Mouse (Mus musculus) hindbrain, embryonic 10.5 days (tissue): ENCODE results near the gene Mrps21. TPM values are rescaled to one million over a fixed set of nuclear protein-coding genes. Genes with fewer than 3 reads are reported as not detected.
A peak's percentile ranks its signal among the peaks of the same experiment; 100 is the strongest.
"Not testable (repeated sequence)": the region's sequence is repeated elsewhere in the genome, so short reads cannot be mapped to it uniquely, and the experiment has no call there.

Source experiments
- DNase-seq: peaks from one replicate; pipeline ENCODE4 v3.0.0-alpha.2; 2017; ENCODE audit warnings: low spot score
- H3K27ac ChIP-seq: fragments of 300-500 bp; sonication (generic); 2 replicates; pipeline ENCODE4 v1.5.1; 2016; ENCODE audit warnings: mild to moderate bottlenecking, moderate library complexity
- H3K27me3 ChIP-seq: fragments of 300-500 bp; sonication (generic); 2 replicates; pipeline ENCODE4 v1.6.1; 2016; ENCODE audit warnings: mild to moderate bottlenecking; ENCODE audit not compliant: poor library complexity, insufficient read depth, severe bottlenecking
- H3K36me3 ChIP-seq: fragments of 300-500 bp; sonication (generic); 2 replicates; pipeline ENCODE4 v1.6.1; 2016; ENCODE audit warnings: mild to moderate bottlenecking, moderate library complexity
- H3K4me1 ChIP-seq: fragments of 300-500 bp; sonication (generic); replicated peaks from 2 replicates; pipeline ENCODE4 v1.6.1; 2016; ENCODE audit warnings: mild to moderate bottlenecking
- H3K4me3 ChIP-seq: fragments of 300-500 bp; sonication (generic); 2 replicates; pipeline ENCODE4 v1.5.1; 2016; ENCODE audit warnings: mild to moderate bottlenecking, moderate library complexity
- H3K9me3 ChIP-seq: fragments of 300-500 bp; sonication (generic); 2 replicates; pipeline ENCODE4 v1.6.1; 2016; ENCODE audit warnings: mild to moderate bottlenecking, moderate library complexity
- WGBS: fragments of 180-500 bp; shearing (Covaris S2); methylation state at CpG from one replicate; pipeline ENCODE4 v1.1.7; 2016; 5-methylcytosine and 5-hydroxymethylcytosine counted together
- polyA plus RNA-seq: library from polyadenylated mRNA; unstranded; fragments of >200 nt; fragmentation: Nextera tagmentation; extraction: Ambion mirVana; gene quantifications from 2 replicates; pipeline ENCODE4 v1.2.1, GENCODE M21; 2016

The Mrps21 gene
- polyA plus RNA-seq, 1 experiment from 2014 or later = 403 TPM

- Histone ChIP-seq H3K4me3 (peak overlapping the region; percentile 57), H3K27me3 (no peaks in the 10 kb centered on the region), H3K27ac (peak overlapping the region; percentile 92), H3K9me3 (no peaks in the 10 kb centered on the region), H3K4me1 (peaks cover 62% of the 10 kb centered on the region), H3K36me3 (peaks cover 36% of the 10 kb centered on the region)
- 73% methylated on average over 9 of the region's 9 CpGs for WGBS
- no peak for DNase-seq
These were observed 30.5 kb upstream of the Mrps21 start for GRCm38 (mm10) chr3:95901616-95902372.

GRCm38 (mm10) chr3:95899800-95900524, 28.6 kb upstream of the Mrps21 start:
- H3K9me3 ChIP-seq = no peaks in the 10 kb centered on the region
- DNase-seq = no peak
- no peaks in the 10 kb centered on the region for H3K27me3 ChIP-seq
- 81% methylated on average over 13 of the region's 13 CpGs for WGBS
- no peak overlapping the region for H3K27ac ChIP-seq
- peaks cover 43% of the 10 kb centered on the region for H3K36me3 ChIP-seq
- H3K4me1 ChIP-seq = peaks cover 52% of the 10 kb centered on the region
- H3K4me3 ChIP-seq = no peak overlapping the region

- WGBS = 88% methylated on average over 7 of the region's 7 CpGs
- H3K27ac ChIP-seq = peak overlapping the region; percentile 40; the same call in 1 of the 2 replicates
- H3K36me3 ChIP-seq = peaks cover 38% of the 10 kb centered on the region
- H3K4me1 ChIP-seq = peaks cover 47% of the 10 kb centered on the region
- not testable (repeated sequence) for DNase-seq, H3K9me3 ChIP-seq, H3K27me3 ChIP-seq
- peak overlapping the region; percentile 26; the same call in 1 of the 2 replicates for H3K4me3 ChIP-seq
These were observed 24.2 kb upstream of the Mrps21 start for GRCm38 (mm10) chr3:95895501-95895900.

- Histone ChIP-seq H3K36me3 (peaks cover 30% of the 10 kb centered on the region), H3K27me3 (no peaks in the 10 kb centered on the region), H3K4me3 (peak overlapping the region; percentile 77), H3K27ac (peak overlapping the region; percentile 88), H3K4me1 (peaks cover 47% of the 10 kb centered on the region), H3K9me3 (no peaks in the 10 kb centered on the region)
- DNase-seq = peak; percentile 44
- WGBS = 16% methylated on average over 16 of the region's 16 CpGs
These were observed 23.2 kb upstream of the Mrps21 start for GRCm38 (mm10) chr3:95894317-95895160.

- under 1% methylated on average over 30 of the region's 43 CpGs for WGBS
- H3K27me3 ChIP-seq, H3K9me3 ChIP-seq: not testable (repeated sequence)
- H3K4me3 ChIP-seq = peak within 1 kb of the TSS; percentile 77
- peak; percentile 97 for DNase-seq
- peaks cover 22% of the 10 kb centered on the region for H3K36me3 ChIP-seq
- H3K27ac ChIP-seq = peak within 1 kb of the TSS; percentile 88
- peaks cover 44% of the 10 kb centered on the region for H3K4me1 ChIP-seq
These were observed 22.4 kb upstream of the Mrps21 start, which contains the start of gene Aph1a for GRCm38 (mm10) chr3:95893606-95894316. Gene Aph1a, plus strand, starts transcription at chr3:95893969.

GRCm38 (mm10) chr3:95893126-95893525, 21.8 kb upstream of the Mrps21 start:
- peak overlapping the region; percentile 87 for H3K27ac ChIP-seq
- no peak for DNase-seq
- peaks cover 16% of the 10 kb centered on the region for H3K36me3 ChIP-seq
- peaks cover 44% of the 10 kb centered on the region for H3K4me1 ChIP-seq
- H3K27me3 ChIP-seq = no peaks in the 10 kb centered on the region
- WGBS = 25% methylated on average over 7 of the region's 7 CpGs
- H3K4me3 ChIP-seq = peak overlapping the region; percentile 77
- no peaks in the 10 kb centered on the region for H3K9me3 ChIP-seq

- no peak for DNase-seq
These were observed 21.0 kb upstream of the Mrps21 start for GRCm38 (mm10) chr3:95892066-95893052.

GRCm38 (mm10) chr3:95891211-95892065, 20.1 kb upstream of the Mrps21 start, which contains the start of gene BC028528:
Gene BC028528, minus strand, starts transcription at chr3:95892005.
- Histone ChIP-seq H3K4me1 (peaks cover 44% of the 10 kb centered on the region), H3K27me3 (no peaks in the 10 kb centered on the region), H3K9me3 (no peaks in the 10 kb centered on the region), H3K27ac (peak within 1 kb of the TSS; percentile 87), H3K4me3 (peak within 1 kb of the TSS; percentile 77), H3K36me3 (peaks cover 7% of the 10 kb centered on the region; the same call in 1 of the 2 replicates)
- DNase-seq = peak; percentile 34
- 21% methylated on average over 12 of the region's 12 CpGs for WGBS

More at GRCm38 (mm10) chr3:95892066-95893052, 21.0 kb upstream of the Mrps21 start:
- Histone ChIP-seq H3K27ac (peak overlapping the region; percentile 87), H3K9me3 (no peaks in the 10 kb centered on the region), H3K4me1 (peaks cover 44% of the 10 kb centered on the region), H3K27me3 (no peaks in the 10 kb centered on the region), H3K4me3 (peak overlapping the region; percentile 77), H3K36me3 (peaks cover 8% of the 10 kb centered on the region)
- 38% methylated on average over 11 of the region's 11 CpGs for whole genome bisulfite sequencing

GRCm38 (mm10) chr3:95889664-95890063, 18.3 kb upstream of the Mrps21 start:
- no peak for DNase-seq
- Histone ChIP-seq H3K27me3 (no peaks in the 10 kb centered on the region), H3K4me3 (no peak overlapping the region), H3K36me3 (no peaks in the 10 kb centered on the region), H3K27ac (no peak overlapping the region), H3K9me3 (no peaks in the 10 kb centered on the region), H3K4me1 (peaks cover 33% of the 10 kb centered on the region)
- WGBS = 76% methylated on average over 3 of the region's 3 CpGs

- Histone ChIP-seq H3K9me3 (no peaks in the 10 kb centered on the region), H3K4me3 (no peak overlapping the region), H3K4me1 (peaks cover 23% of the 10 kb centered on the region), H3K27ac (no peak overlapping the region), H3K27me3 (no peaks in the 10 kb centered on the region), H3K36me3 (no peaks in the 10 kb centered on the region)
- 83% methylated on average over 4 of the region's 4 CpGs for WGBS
- no peak for DNase-seq
These were observed 16.3 kb upstream of the Mrps21 start for GRCm38 (mm10) chr3:95887596-95887995.
